Mouse (Mus musculus) brain, embryonic 14.5 days (tissue): ENCODE measurements around the gene Zranb3.
"Not testable (repeated sequence)": the region's sequence is repeated elsewhere in the genome, so short reads cannot be mapped to it uniquely, and the experiment has no call there.

Experiments
- CTCF ChIP-seq: fragments of 200-500 bp; IDR thresholded peaks from 2 replicates; pipeline ENCODE4 v1.5.1; 2012; ENCODE audit warnings: inconsistent platforms, mild to moderate bottlenecking, moderate library complexity, borderline replicate concordance; ENCODE audit not compliant: insufficient read depth, insufficient read length; ENCODE audit errors: extremely low read depth
- POLR2A ChIP-seq: fragments of 200-500 bp; IDR thresholded peaks from 2 replicates; pipeline ENCODE4 v1.6.1; 2012; ENCODE audit warnings: mild to moderate bottlenecking, inconsistent platforms, borderline replicate concordance; ENCODE audit not compliant: poor library complexity, insufficient read depth, insufficient read length, severe bottlenecking; ENCODE audit errors: extremely low read depth

- TF ChIP-seq CTCF, POLR2A: not testable (repeated sequence)
These were observed 96.7 kb downstream of the Zranb3 start for GRCm38 (mm10) chr1:128006042-128006600.
